8 mouse cellular contexts compared by ENCODE assay signal in genomic region chr2:158711929-158712751, GRCm38 (mm10). TPM values are rescaled to one million over a fixed set of nuclear protein-coding genes. Genes with fewer than 3 reads are reported as not detected.
DNase-seq lines count a peak whose midpoint lies in the region; ATAC-seq and TF ChIP-seq lines count a peak whose summit lies in the region.

No protein-coding gene starts in this region.

- H3K27me3 ChIP-seq in hindbrain, embryonic 13.5 days: no peaks in the 10 kb centered on the region
- H3K27me3 ChIP-seq in neural tube, embryonic 15.5 days (replicated peaks): no peaks in the 10 kb centered on the region

- no peak overlapping the region for H3K4me2 ChIP-seq in hindbrain, embryonic 13.5 days
- H3K4me2 ChIP-seq in neural tube, embryonic 15.5 days: peak overlapping the region; percentile 15

- TF ChIP-seq CTCF in layer of hippocampus, adult 2 months (conservative IDR thresholded peaks at IDR 0.05): no peak

- H3K9me3 ChIP-seq in hindbrain, embryonic 13.5 days: no peaks in the 10 kb centered on the region
- no peaks in the 10 kb centered on the region for H3K9me3 ChIP-seq in neural tube, embryonic 15.5 days (replicated peaks)

- peak; percentile 70 for DNase-seq in adrenal gland, postnatal 14 days
- no peak for DNase-seq in adrenal gland, postnatal 4 days (ENCODE audit: low spot score in 2 of 2)
- peak in 1 of 2 experiments; percentile 46 for DNase-seq in layer of hippocampus, adult 2 months (ENCODE audit: low spot score in 2 of 2)
- DNase-seq in layer of hippocampus, postnatal 36 days: no peak
- DNase-seq in urinary bladder, postnatal 10 days (ENCODE audit: low spot score): no peak

- peak overlapping the region; percentile 79 for H3K27ac ChIP-seq in layer of hippocampus, adult 2 months
- H3K27ac ChIP-seq in hindbrain, embryonic 13.5 days: peak overlapping the region; percentile 74
- H3K27ac ChIP-seq in neural tube, embryonic 15.5 days (replicated peaks): peak overlapping the region; percentile 71

- peaks cover 26% of the 10 kb centered on the region for H3K4me1 ChIP-seq in hindbrain, embryonic 13.5 days (replicated peaks)
- H3K4me1 ChIP-seq in neural tube, embryonic 15.5 days: peaks cover 18% of the 10 kb centered on the region

- no peak overlapping the region for H3K9ac ChIP-seq in hindbrain, embryonic 13.5 days
- H3K9ac ChIP-seq in neural tube, embryonic 15.5 days (replicated peaks): no peak overlapping the region

- 28% methylated on average over 12 of the region's 12 CpGs for WGBS in hindbrain, embryonic 13.5 days
- 27% methylated on average over 12 of the region's 12 CpGs for WGBS in neural tube, embryonic 15.5 days

- H3K4me3 ChIP-seq in layer of hippocampus, adult 2 months: no peak overlapping the region; the same call in 1 of the 2 replicates
- H3K4me3 ChIP-seq in hindbrain, embryonic 13.5 days: no peak overlapping the region
- H3K4me3 ChIP-seq in neural tube, embryonic 15.5 days (replicated peaks): no peak overlapping the region

- no peaks in the 10 kb centered on the region for H3K36me3 ChIP-seq in hindbrain, embryonic 13.5 days
- no peaks in the 10 kb centered on the region for H3K36me3 ChIP-seq in neural tube, embryonic 15.5 days

- ATAC-seq in hindbrain, embryonic 13.5 days (ENCODE audit: low FRiP score): peak; percentile 58
- ATAC-seq in neural tube, embryonic 15.5 days (ENCODE audit: low FRiP score): peak; percentile 62; the same call in 1 of the 2 replicates
- no peak for ATAC-seq in erythroblast, adult 5-6 weeks (replicated peaks; ENCODE audit: low FRiP score, poor library complexity, severe bottlenecking)

RNA-seq across cellular contexts. Expression of gene Ppp1r16b, which starts 46.9 kb away (rescaled TPM):
- total RNA-seq in adrenal gland, postnatal 14 days (2021): 11.5 and 16.0 TPM in 2 replicates
- 10 to 100 TPM; 15.7 to 16.9 TPM for total RNA-seq in adrenal gland, postnatal 4 days (2021)
- 100 to 1,000 TPM; 147 to 150 TPM for total RNA-seq in layer of hippocampus, adult 2 months (2021)
- total RNA-seq in layer of hippocampus, postnatal 36 days (2021): 100 to 1,000 TPM; 135 to 156 TPM
- polyA plus RNA-seq in hindbrain, embryonic 13.5 days (2015; fragmentation: Nextera tagmentation; extraction: Ambion mirVana): 8.0 and 8.5 TPM in 2 replicates
- polyA plus RNA-seq in neural tube, embryonic 15.5 days (2015; fragmentation: Nextera tagmentation; extraction: Ambion mirVana): 25.3 and 26.6 TPM in 2 replicates
- total RNA-seq in erythroblast, adult 5-6 weeks (2015; ENCODE audit: low replicate concordance): not detected in 2 replicates
- 0.14 TPM in 1 of 2 replicates, not detected in the other for total RNA-seq in erythroblast, adult 5-6 weeks (2017; ENCODE audit: low replicate concordance)

RNA-seq across cellular contexts. Expression of gene Fam83d, which starts 55.8 kb away (rescaled TPM):
- total RNA-seq in adrenal gland, postnatal 14 days (2021): 5.8 TPM in 2 replicates
- total RNA-seq in adrenal gland, postnatal 4 days (2021): 10 to 100 TPM; 10.6 to 11.3 TPM
- total RNA-seq in layer of hippocampus, adult 2 months (2021): 1 to 10 TPM; 4.7 to 6.0 TPM
- 1 to 10 TPM; 4.4 to 5.4 TPM for total RNA-seq in layer of hippocampus, postnatal 36 days (2021)
- 9.7 and 11.0 TPM in 2 replicates for polyA plus RNA-seq in hindbrain, embryonic 13.5 days (2015; fragmentation: Nextera tagmentation; extraction: Ambion mirVana)
- polyA plus RNA-seq in neural tube, embryonic 15.5 days (2015; fragmentation: Nextera tagmentation; extraction: Ambion mirVana): 5.9 and 13.0 TPM in 2 replicates
- 0.96 and 3.8 TPM in 2 replicates for total RNA-seq in erythroblast, adult 5-6 weeks (2015; ENCODE audit: low replicate concordance)
- total RNA-seq in erythroblast, adult 5-6 weeks (2017; ENCODE audit: low replicate concordance): 2.1 and 4.5 TPM in 2 replicates

Comparison
In these comparisons a context has a peak if more than half of its experiments do, and no peak if none do; other contexts are left out.
1. RNA of gene Ppp1r16b, which starts 46.9 kb away (total RNA-seq): 135 to 156 TPM in layer of hippocampus, postnatal 36 days, 147 to 150 TPM in layer of hippocampus, adult 2 months, 15.7 to 16.9 TPM in adrenal gland, postnatal 4 days and 11.5 to 16.0 TPM in adrenal gland, postnatal 14 days; 0.14 TPM in erythroblast, adult 5-6 weeks; every median in the first group is over 10 times any median in the second.
2. Peak in every context shown above with its lines, with median percentiles within 50 percentile points of each other: H3K27ac ChIP-seq.